Mouse (Mus musculus) leukemia stem cell, adult 10-12 weeks (primary cell): ENCODE measurements around the gene Fam50a. TPM values are rescaled to one million over a fixed set of nuclear protein-coding genes. Genes with fewer than 3 reads are reported as not detected.

ENCODE experiments used
- polyA plus RNA-seq: library from polyadenylated mRNA; stranded (reverse); fragments of >175 nt; gene quantifications from 2 replicates; pipeline ENCODE4 v1.2.3, GENCODE M21; 2012; ENCODE audit warnings: low replicate concordance

The Fam50a gene
- polyA plus RNA-seq = 8.0 and 12.8 TPM in 2 replicates

GRCm38 (mm10) chrX:74312540-74313464 lies at the start of gene Fam50a:
Gene Fam50a, plus strand, starts transcription at chrX:74313033.

GRCm38 (mm10) chrX:74270062-74270901 lies 42.6 kb upstream of the Fam50a start, which contains the start of gene Rpl10:
Gene Rpl10, plus strand, starts transcription at chrX:74270812.

GRCm38 (mm10) chrX:74281732-74282394 lies 31.0 kb upstream of the Fam50a start, which contains the start of the genes Taz and Dnase1l1:
Gene Taz, plus strand, starts transcription at chrX:74281912.
Gene Dnase1l1, minus strand, starts transcription at chrX:74282337.

GRCm38 (mm10) chrX:74296538-74297448 lies 16.0 kb upstream of the Fam50a start, which contains the start of gene Atp6ap1:
Gene Atp6ap1, plus strand, starts transcription at chrX:74297097.

GRCm38 (mm10) chrX:74304867-74305700 lies 7.7 kb upstream of the Fam50a start, which contains the start of gene Gdi1:
Gene Gdi1, plus strand, starts transcription at chrX:74304998.

GRCm38 (mm10) chrX:74328725-74329161 lies 15.9 kb downstream of the Fam50a start, which contains the start of gene Plxna3:
Gene Plxna3, plus strand, starts transcription at chrX:74329066.

GRCm38 (mm10) chrX:74353467-74353770 lies 40.6 kb downstream of the Fam50a start, which contains the start of gene Lage3:
Gene Lage3, minus strand, starts transcription at chrX:74353618.

Other genes with a start within 250 kb of the Fam50a start
- not detected in 2 replicates for gene Opn1mw, start 185.6 kb upstream of the Fam50a start, polyA plus RNA-seq
- gene Mecp2, start 177.7 kb upstream of the Fam50a start, polyA plus RNA-seq = 27.3 and 47.4 TPM in 2 replicates
- not detected in 2 replicates for gene Tex28, start 145.2 kb upstream of the Fam50a start, polyA plus RNA-seq
- not detected in 2 replicates for gene Tktl1, start 135.8 kb upstream of the Fam50a start, polyA plus RNA-seq
- gene Flna, start 63.2 kb upstream of the Fam50a start, polyA plus RNA-seq = 42.2 and 77.0 TPM in 2 replicates
- 14.2 and 47.5 TPM in 2 replicates for gene Emd, start 58.3 kb upstream of the Fam50a start, polyA plus RNA-seq
- gene Rpl10, start 42.2 kb upstream of the Fam50a start, polyA plus RNA-seq = 109 and 533 TPM in 2 replicates
- gene Taz, start 31.1 kb upstream of the Fam50a start, polyA plus RNA-seq = 33.1 and 36.6 TPM in 2 replicates
- 0.18 and 1.0 TPM in 2 replicates for gene Dnase1l1, start 30.7 kb upstream of the Fam50a start, polyA plus RNA-seq
- 16.9 and 43.6 TPM in 2 replicates for gene Atp6ap1, start 15.9 kb upstream of the Fam50a start, polyA plus RNA-seq
- 29.7 and 52.2 TPM in 2 replicates for gene Gdi1, start 8.0 kb upstream of the Fam50a start, polyA plus RNA-seq
- gene Plxna3, start 16.0 kb downstream of the Fam50a start, polyA plus RNA-seq = 6.0 and 6.2 TPM in 2 replicates
- gene Lage3, start 40.6 kb downstream of the Fam50a start, polyA plus RNA-seq = 5.2 and 5.7 TPM in 2 replicates
- 12.5 and 13.6 TPM in 2 replicates for gene Ubl4a, start 60.2 kb downstream of the Fam50a start, polyA plus RNA-seq
- gene Slc10a3, start 60.3 kb downstream of the Fam50a start, polyA plus RNA-seq = 1.8 and 3.0 TPM in 2 replicates
- 3.6 and 6.3 TPM in 2 replicates for gene Fam3a, start 80.2 kb downstream of the Fam50a start, polyA plus RNA-seq
- gene Ikbkg, start 80.3 kb downstream of the Fam50a start, polyA plus RNA-seq = 8.5 and 10.8 TPM in 2 replicates
- gene G6pdx, start 116.2 kb downstream of the Fam50a start, polyA plus RNA-seq = 6.0 and 14.2 TPM in 2 replicates
- not detected in 2 replicates for gene Gm6880, start 168.4 kb downstream of the Fam50a start, polyA plus RNA-seq